Mouse (Mus musculus): Measurements from ENCODE around the gene Spsb4. TPM values are rescaled to one million over a fixed set of nuclear protein-coding genes. Genes with fewer than 3 reads are reported as not detected.
"Not testable (repeated sequence)": the region's sequence is repeated elsewhere in the genome, so short reads cannot be mapped to it uniquely, and the experiment has no call there.

The Spsb4 gene
- polyA plus RNA-seq, 1 experiment: 0.43 TPM

DNA sequence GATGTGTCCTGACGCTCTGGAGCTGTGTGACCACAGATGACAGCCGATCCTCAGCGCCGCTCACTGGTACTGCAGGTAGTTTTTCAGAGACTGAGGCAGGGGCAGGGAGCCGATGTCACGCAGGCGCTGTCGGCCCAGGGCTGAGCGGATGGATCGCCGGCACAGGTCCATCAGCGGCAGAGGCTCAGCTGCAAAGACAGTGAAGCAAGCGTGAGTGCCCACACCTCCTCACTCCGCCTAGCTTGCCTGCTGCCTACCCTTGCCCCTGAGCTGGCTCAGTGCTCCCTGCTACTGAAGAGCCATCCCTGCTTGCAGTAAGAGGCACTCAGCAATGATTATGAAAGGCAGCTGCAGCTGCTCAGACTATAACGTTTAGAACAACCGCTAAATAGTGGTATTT is 74.1 kb downstream of the Spsb4 start:
- Histone ChIP-seq H3K36me3 (ENCODE audit: control insufficient read depth, insufficient read depth, low read length) (no peaks in the 10 kb centered on the region), H3K27ac (ENCODE audit: control insufficient read depth, insufficient read depth, low read length) (no peak overlapping the region), H3K4me1 (replicated peaks; ENCODE audit: control insufficient read depth, insufficient read depth, low read length) (peaks cover 33% of the 10 kb centered on the region), H3K4me3 (ENCODE audit: control insufficient read depth, insufficient read depth, low read length) (no peak overlapping the region), H3K27me3 (ENCODE audit: control insufficient read depth, insufficient read depth, low read length) (no peaks in the 10 kb centered on the region)
- DNase-seq: no peak
- TF ChIP-seq CTCF (IDR thresholded peaks at IDR 0.05; ENCODE audit: borderline replicate concordance, control insufficient read depth, extremely low read depth, insufficient read depth, low read length, poor library complexity) (no peak), POLR2A (IDR thresholded peaks at IDR 0.05; ENCODE audit: control insufficient read depth, extremely low read depth, insufficient read depth, low read length, poor library complexity) (no peak)
- 90% methylated on average over 16 of the region's 16 CpGs for WGBS

DNA sequence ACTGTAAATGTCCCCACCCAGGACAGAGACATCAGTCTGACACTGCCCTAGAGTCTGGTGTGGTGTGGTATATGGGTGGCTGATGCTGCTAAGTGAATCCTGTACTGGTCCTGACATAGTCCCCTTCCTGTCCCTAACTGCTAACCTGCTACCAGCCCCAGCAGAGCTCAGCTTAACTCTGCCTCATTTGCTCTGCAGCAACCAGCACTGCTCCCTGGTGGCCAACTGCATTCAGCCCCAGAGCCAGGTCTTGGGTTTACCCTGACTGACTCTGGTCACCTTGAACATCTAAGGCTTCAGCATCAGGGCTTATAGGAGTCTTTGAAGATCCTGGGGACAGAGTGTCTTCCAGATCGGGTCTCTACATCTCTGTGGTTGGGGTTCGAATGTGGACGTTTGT is 75.7 kb downstream of the Spsb4 start:
- peak; percentile 72 for DNase-seq
- Histone ChIP-seq H3K36me3 (ENCODE audit: control insufficient read depth, insufficient read depth, low read length) (no peaks in the 10 kb centered on the region), H3K4me1 (replicated peaks; ENCODE audit: control insufficient read depth, insufficient read depth, low read length) (peaks cover 18% of the 10 kb centered on the region), H3K27me3 (ENCODE audit: control insufficient read depth, insufficient read depth, low read length) (no peaks in the 10 kb centered on the region), H3K4me3 (ENCODE audit: control insufficient read depth, insufficient read depth, low read length) (no peak overlapping the region), H3K27ac (ENCODE audit: control insufficient read depth, insufficient read depth, low read length) (no peak overlapping the region)
- WGBS: 84% methylated on average over 3 of the region's 3 CpGs
- TF ChIP-seq CTCF (IDR thresholded peaks at IDR 0.05; ENCODE audit: borderline replicate concordance, control insufficient read depth, extremely low read depth, insufficient read depth, low read length, poor library complexity): peak; percentile 50; the same call in 1 of the 2 replicates
- no peak for TF ChIP-seq POLR2A (IDR thresholded peaks at IDR 0.05; ENCODE audit: control insufficient read depth, extremely low read depth, insufficient read depth, low read length, poor library complexity)

GRCm38 (mm10) chr9:96938887-96939286 is 79.8 kb downstream of the Spsb4 start:
- H3K27ac ChIP-seq (ENCODE audit: control insufficient read depth, insufficient read depth, low read length): no peak overlapping the region
- peaks cover 24% of the 10 kb centered on the region for H3K4me1 ChIP-seq (replicated peaks; ENCODE audit: control insufficient read depth, insufficient read depth, low read length)
- no peaks in the 10 kb centered on the region for H3K36me3 ChIP-seq (ENCODE audit: control insufficient read depth, insufficient read depth, low read length)
- no peak overlapping the region for H3K4me3 ChIP-seq (ENCODE audit: control insufficient read depth, insufficient read depth, low read length)
- H3K27me3 ChIP-seq (ENCODE audit: control insufficient read depth, insufficient read depth, low read length): no peaks in the 10 kb centered on the region
- no peak for TF ChIP-seq CTCF (IDR thresholded peaks at IDR 0.05; ENCODE audit: borderline replicate concordance, control insufficient read depth, extremely low read depth, insufficient read depth, low read length, poor library complexity)
- no peak for TF ChIP-seq POLR2A (IDR thresholded peaks at IDR 0.05; ENCODE audit: control insufficient read depth, extremely low read depth, insufficient read depth, low read length, poor library complexity)
- 87% methylated on average over 5 of the region's 5 CpGs for WGBS
- no peak for DNase-seq

- not testable (repeated sequence) for H3K4me3 ChIP-seq (ENCODE audit: control insufficient read depth, insufficient read depth, low read length); DNase-seq; H3K27me3 ChIP-seq (ENCODE audit: control insufficient read depth, insufficient read depth, low read length); H3K36me3 ChIP-seq (ENCODE audit: control insufficient read depth, insufficient read depth, low read length)
- Histone ChIP-seq H3K4me1 (replicated peaks; ENCODE audit: control insufficient read depth, insufficient read depth, low read length) (peaks cover 16% of the 10 kb centered on the region), H3K27ac (ENCODE audit: control insufficient read depth, insufficient read depth, low read length) (peak overlapping the region; percentile 59)
- WGBS: 82% methylated on average over 2 of the region's 2 CpGs
Measured at GRCm38 (mm10) chr9:96936427-96936826, 82.2 kb downstream of the Spsb4 start.

- Histone ChIP-seq H3K4me3 (ENCODE audit: control insufficient read depth, insufficient read depth, low read length) (peak overlapping the region; percentile 18; the same call in 1 of the 2 replicates), H3K36me3 (ENCODE audit: control insufficient read depth, insufficient read depth, low read length) (no peaks in the 10 kb centered on the region), H3K27ac (ENCODE audit: control insufficient read depth, insufficient read depth, low read length) (peak overlapping the region; percentile 94), H3K4me1 (replicated peaks; ENCODE audit: control insufficient read depth, insufficient read depth, low read length) (peaks cover 16% of the 10 kb centered on the region), H3K27me3 (ENCODE audit: control insufficient read depth, insufficient read depth, low read length) (no peaks in the 10 kb centered on the region)
- 7% methylated on average over 15 of the region's 15 CpGs for WGBS
- TF ChIP-seq CTCF (IDR thresholded peaks at IDR 0.05; ENCODE audit: borderline replicate concordance, control insufficient read depth, extremely low read depth, insufficient read depth, low read length, poor library complexity): no peak
- TF ChIP-seq POLR2A (IDR thresholded peaks at IDR 0.05; ENCODE audit: control insufficient read depth, extremely low read depth, insufficient read depth, low read length, poor library complexity): no peak
- DNase-seq: peak; percentile 63
Measured at GRCm38 (mm10) chr9:96935556-96936300, 82.9 kb downstream of the Spsb4 start.

DNA sequence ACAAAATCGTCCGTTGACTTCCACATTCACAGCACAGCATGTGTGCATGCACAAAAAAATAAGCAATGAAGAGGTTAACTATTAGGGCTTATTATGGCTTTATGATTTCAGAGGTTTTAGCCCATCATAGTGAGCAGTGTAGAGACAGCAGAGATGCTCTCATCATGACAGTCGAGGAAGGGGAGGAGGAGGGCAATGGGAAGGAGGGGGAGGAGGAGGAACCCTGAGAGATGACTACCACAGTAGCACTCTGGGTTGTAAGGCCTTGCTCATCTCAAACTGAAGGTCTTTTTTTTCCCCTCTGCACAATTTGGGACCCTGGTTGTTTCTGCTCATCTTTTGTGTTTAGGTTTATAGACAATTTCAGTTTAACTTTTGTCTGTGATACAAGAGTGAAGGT is 83.8 kb downstream of the Spsb4 start:
- WGBS: 67% methylated on average over 3 of the region's 3 CpGs
- peaks cover 16% of the 10 kb centered on the region for H3K4me1 ChIP-seq (replicated peaks; ENCODE audit: control insufficient read depth, insufficient read depth, low read length)
- DNase-seq: peak; percentile 39
- H3K4me3 ChIP-seq (ENCODE audit: control insufficient read depth, insufficient read depth, low read length): no peak overlapping the region
- H3K27ac ChIP-seq (ENCODE audit: control insufficient read depth, insufficient read depth, low read length): peak overlapping the region; percentile 94
- H3K36me3 ChIP-seq (ENCODE audit: control insufficient read depth, insufficient read depth, low read length): no peaks in the 10 kb centered on the region
- no peaks in the 10 kb centered on the region for H3K27me3 ChIP-seq (ENCODE audit: control insufficient read depth, insufficient read depth, low read length)
- no peak for TF ChIP-seq POLR2A (IDR thresholded peaks at IDR 0.05; ENCODE audit: control insufficient read depth, extremely low read depth, insufficient read depth, low read length, poor library complexity)
- no peak for TF ChIP-seq CTCF (IDR thresholded peaks at IDR 0.05; ENCODE audit: borderline replicate concordance, control insufficient read depth, extremely low read depth, insufficient read depth, low read length, poor library complexity)

DNA sequence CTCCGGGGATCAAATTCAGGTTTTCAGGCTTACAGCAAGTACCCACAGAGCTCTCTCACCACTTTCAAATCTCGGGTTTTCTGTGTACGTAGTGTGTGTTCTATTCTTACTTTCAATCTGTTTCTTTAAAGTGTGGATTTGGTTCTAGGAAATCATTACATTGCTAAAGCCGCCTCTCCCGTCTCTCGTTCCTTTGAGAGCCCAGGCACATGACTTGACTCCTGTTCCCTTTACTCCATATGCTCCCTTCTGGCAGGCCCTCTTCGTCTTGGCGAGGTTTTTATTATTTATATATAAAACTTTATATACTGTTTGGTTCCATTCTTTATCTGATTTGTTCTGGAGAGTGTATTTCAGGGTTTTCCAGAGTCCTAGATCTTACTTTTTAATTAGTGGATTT is 85.9 kb downstream of the Spsb4 start:
- Histone ChIP-seq H3K4me3 (ENCODE audit: control insufficient read depth, insufficient read depth, low read length) (no peak overlapping the region), H3K4me1 (replicated peaks; ENCODE audit: control insufficient read depth, insufficient read depth, low read length) (peaks cover 16% of the 10 kb centered on the region), H3K36me3 (ENCODE audit: control insufficient read depth, insufficient read depth, low read length) (no peaks in the 10 kb centered on the region), H3K27me3 (ENCODE audit: control insufficient read depth, insufficient read depth, low read length) (no peaks in the 10 kb centered on the region), H3K27ac (ENCODE audit: control insufficient read depth, insufficient read depth, low read length) (no peak overlapping the region)
- DNase-seq: no peak
- TF ChIP-seq POLR2A (IDR thresholded peaks at IDR 0.05; ENCODE audit: control insufficient read depth, extremely low read depth, insufficient read depth, low read length, poor library complexity): no peak
- no peak for TF ChIP-seq CTCF (IDR thresholded peaks at IDR 0.05; ENCODE audit: borderline replicate concordance, control insufficient read depth, extremely low read depth, insufficient read depth, low read length, poor library complexity)
- WGBS: 95% methylated on average over 8 of the region's 8 CpGs
